Mouse (Mus musculus): ENCODE data around the gene Rnf17.

Rnf17 gene

GRCm38 (mm10) chr14:56402311-56403071, at the start of gene Rnf17:
Gene Rnf17, plus strand, starts transcription at chr14:56402581.
- DNase-seq = no peak

DNA sequence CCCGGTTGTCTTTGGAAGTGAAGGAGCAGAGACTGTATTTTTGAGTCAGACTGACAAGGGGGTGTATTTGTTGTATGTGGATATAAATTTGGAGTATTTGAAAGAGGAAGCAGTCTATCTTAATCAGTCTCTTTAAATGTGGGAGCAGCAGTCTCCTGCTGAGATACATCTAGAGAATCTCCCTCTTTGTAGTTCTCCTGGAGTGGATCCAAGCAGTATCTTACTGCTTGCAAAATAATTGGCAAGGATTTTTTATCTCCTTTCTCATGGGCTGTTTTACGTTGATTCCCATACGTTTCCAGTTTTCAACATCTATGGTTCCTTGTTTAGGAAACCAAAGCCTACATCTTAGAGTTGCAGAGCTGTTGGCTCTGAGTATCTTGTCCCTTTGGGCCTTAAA, 47.6 kb upstream of the Rnf17 start:
- DNase-seq = no peak

- no peak for DNase-seq
These were observed 47.0 kb upstream of the Rnf17 start for GRCm38 (mm10) chr14:56355396-56355795.

DNA sequence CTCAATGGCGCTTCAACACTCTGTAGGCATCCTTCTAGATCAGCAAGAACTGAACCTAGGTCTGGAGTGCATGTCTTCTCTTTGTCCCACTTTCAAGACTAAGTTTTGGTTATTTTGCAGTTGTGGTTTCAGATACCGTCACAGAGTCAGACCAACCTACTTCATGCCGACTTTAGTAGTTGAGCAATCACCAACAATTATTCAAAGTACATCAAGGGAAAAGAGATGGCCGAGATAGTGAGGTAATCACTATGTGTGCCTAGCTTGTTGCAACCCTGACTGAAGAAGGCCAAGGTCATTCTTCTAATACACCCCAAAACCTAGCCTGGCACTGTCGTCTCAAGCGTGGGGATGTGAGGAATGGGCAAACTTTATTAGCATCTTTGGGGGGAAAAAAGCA, 46.2 kb upstream of the Rnf17 start:
- no peak for DNase-seq

DNA sequence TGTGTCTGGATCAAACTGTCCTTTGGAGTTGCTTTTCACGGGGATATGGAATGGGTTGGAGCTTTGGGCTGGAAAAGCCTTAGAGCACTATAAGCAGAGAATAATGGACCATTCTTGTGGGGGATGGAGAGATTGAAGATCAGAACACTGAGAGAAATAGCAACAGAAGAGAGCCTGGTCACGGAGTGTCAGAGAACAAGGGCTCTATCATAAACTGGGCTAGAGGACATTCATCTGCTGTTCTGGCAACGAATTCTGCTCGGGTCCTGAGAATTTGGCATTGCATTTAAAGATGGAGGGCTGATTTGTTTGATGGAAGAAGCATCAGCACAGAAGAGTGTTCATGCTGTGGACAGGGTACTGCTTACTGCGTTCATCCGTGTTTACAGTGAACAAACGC, 44.0 kb upstream of the Rnf17 start:
- DNase-seq = no peak

- no peak for DNase-seq
These were observed 43.2 kb upstream of the Rnf17 start for GRCm38 (mm10) chr14:56359131-56359530.

DNA sequence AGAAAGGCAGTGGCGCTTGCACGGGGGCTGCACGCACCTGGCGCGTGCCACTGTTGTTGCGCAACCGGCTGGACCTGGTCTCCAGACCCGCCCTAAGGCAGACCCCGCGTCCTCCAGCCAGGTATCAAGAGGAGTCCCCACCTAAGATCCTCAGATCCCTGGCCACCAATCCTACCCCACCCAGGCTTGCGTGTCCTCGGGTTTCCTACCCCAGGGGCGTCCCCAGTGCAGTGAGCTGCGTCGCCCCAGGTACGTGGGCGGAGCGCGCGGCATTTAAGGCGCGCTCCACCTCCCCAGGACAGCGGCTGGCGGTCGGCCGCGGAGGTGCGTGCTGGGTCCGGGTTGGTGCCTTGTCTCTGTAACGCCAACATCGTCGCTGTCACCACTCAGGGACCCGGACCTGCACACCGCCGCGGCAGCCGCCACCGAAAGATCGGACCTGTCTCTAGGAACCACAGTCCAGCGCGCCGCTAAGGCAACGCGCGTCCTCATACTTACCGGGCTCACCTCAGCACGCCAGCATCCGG, 37.6 kb upstream of the Rnf17 start, which contains the start of gene Atp12a:
Gene Atp12a, plus strand, starts transcription at position 358 of the 527 bp plus-strand sequence.
- DNase-seq = peak; percentile 12

DNA sequence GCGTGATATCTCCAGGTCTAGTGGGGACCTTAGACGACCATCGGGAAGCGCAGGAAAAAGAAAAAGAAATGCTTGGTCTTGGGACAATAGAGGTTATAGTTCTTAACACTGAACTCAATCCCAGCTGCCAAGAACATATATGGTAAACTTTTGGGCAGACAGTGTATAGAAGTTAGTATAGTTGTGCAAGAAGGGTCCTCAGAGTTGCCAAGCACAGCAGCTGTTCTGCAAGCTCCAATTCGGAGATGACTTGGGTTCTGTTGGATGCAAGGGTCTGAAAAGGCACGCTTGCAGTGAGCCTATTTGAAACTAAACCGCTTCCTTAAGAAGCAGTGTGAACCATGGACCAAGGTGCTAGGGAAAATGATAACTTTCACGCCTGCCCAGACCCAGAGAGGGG, 37.1 kb upstream of the Rnf17 start:
- DNase-seq = no peak

- DNase-seq = peak; percentile 69
These were observed 35.7 kb upstream of the Rnf17 start for GRCm38 (mm10) chr14:56366712-56367111.

DNA sequence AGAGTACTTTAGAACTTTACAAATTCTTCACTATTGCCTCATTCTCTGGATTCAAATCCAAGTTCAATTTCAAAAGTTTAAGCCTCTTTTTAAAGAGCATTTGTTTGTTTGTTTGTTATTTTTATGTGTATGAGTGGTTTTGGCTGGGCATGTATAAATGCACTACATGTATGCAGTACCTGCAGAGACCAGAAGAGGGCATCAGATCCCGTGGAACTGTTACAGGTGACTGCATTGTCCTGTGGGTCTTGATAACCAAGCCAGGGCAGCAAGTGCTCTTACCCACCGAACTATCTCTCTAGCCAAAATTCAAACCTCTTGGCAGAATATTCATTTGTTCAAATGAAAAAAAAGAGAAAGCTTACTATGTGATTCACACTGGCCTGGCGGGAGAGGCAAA, 33.5 kb upstream of the Rnf17 start:
- peak; percentile 29 for DNase-seq

DNA sequence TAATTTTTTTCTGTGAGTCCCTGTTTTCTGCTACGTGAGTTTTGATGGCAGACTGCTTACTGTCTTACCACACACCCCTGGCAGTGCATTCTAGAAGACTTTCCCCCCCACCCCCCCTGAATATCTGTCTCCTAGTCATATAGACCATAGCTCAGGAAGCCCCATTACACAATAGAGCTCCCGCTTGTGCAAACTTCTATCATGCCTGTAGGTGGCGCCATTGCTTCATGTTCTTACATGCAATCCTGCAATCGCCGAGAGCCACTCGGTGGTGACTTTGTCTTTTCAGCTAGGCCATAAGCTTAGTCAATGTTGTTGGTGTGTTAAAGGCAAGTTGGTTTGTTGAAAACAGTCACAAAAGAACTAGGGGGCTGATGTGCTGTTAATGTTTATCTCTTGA, 26.6 kb upstream of the Rnf17 start:
- peak; percentile 86 for DNase-seq

- DNase-seq = no peak
These were observed 24.6 kb upstream of the Rnf17 start for GRCm38 (mm10) chr14:56377745-56378144.

DNA sequence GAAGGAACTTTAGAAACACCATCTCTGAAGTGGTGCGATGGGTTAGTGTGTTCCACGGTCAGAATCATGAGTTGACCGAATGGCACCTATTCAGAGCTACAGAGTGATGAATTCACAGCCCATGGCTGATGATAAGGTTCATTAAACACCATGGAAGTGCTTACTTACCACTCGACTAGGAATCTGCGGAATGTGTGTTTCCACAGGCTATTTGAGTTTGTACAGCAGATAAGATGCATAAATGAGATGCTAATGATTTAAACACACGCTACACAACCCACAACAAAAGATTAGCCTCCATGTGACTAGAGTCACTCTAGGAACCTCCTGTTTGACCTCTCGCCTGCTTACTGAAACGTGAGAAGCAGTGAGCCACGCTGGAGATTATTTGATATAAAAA, 23.0 kb upstream of the Rnf17 start:
- peak; percentile 27 for DNase-seq

GRCm38 (mm10) chr14:56382366-56382765, 20.0 kb upstream of the Rnf17 start:
- no peak for DNase-seq

GRCm38 (mm10) chr14:56390247-56390646, 12.1 kb upstream of the Rnf17 start:
- no peak for DNase-seq

- peak; percentile 32 for DNase-seq
These were observed 8.6 kb upstream of the Rnf17 start for GRCm38 (mm10) chr14:56393704-56394312.

- DNase-seq = peak; percentile 52
These were observed 4.4 kb upstream of the Rnf17 start for GRCm38 (mm10) chr14:56398001-56398400.

DNA sequence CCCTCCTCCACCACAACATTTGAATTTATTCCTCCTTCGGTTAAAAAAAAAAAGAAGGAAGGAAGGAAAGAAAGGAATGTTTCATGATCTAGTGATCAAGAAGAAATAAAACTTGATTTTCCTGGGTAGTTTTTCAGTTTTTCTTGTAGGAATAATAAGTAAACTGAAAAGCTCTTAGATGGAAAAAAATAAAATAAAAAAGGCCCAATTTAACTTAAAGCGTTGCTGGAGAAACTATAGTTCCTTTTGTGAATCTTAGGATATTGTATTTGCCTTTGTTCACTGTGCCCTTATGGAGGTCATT, 643 bp downstream of the Rnf17 start:
- no peak for DNase-seq

DNA sequence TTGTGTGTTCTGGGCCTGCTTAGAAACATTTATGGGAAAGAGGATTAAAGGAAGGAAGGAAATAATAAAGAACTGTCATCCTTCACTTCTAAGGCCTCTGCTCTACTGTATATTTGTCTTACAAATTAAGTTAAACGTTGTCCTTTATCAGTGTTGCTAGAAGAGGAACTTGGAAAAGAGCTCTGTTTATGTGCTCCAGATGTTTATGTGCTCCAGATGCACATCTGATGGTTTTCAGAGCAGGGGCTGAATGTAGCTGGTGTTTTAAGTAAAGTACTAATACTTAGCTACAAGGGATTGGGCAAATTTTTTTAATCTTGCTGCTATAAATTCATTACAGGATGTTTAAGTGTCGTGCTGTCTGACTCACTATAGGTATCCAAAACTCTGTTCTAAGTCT, 59.7 kb downstream of the Rnf17 start:
- DNase-seq = no peak

DNA sequence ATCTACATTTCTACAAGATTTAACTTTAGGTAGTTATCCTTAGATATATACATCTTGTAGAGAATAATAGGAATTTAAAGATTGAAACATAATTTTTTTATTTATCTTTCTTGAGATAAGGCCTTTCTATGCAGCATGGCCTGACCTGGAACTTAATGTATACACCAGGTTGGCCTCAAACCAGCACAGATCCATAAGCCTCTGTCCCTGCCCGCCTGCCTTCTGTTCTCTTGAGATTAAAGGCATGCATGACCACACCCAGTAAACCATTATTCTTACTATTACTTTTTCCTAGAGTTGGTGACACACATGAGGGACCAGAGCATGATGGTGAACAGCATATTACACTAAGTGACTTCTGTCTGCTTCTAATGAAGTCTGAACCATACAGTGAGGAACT, 60.3 kb downstream of the Rnf17 start:
- DNase-seq = no peak

- DNase-seq = peak; percentile 10
These were observed 65.8 kb downstream of the Rnf17 start for GRCm38 (mm10) chr14:56468145-56468544.

- DNase-seq = peak; percentile 4
These were observed 87.4 kb downstream of the Rnf17 start for GRCm38 (mm10) chr14:56489806-56490205.

DNA sequence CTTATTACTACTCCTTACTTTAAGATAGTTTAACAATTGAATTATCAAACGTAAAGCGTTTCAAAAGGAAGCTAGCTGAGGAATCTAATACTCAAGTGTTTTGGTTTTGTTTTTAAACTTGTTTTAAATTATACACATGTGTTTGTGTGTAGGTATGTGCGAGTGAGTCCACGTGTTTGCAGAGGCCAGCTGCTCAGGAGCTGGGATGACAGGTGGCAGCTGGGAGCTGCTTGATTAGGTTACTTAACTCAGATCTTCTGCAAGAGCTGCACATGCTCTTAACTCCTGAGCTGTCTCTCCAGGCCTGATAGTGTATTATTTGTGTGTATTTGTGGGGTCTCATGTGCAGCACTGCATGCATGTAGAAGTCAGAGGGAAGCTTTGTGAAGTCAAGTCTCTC, 100.0 kb downstream of the Rnf17 start:
- DNase-seq = no peak

- no peak for DNase-seq
These were observed 104.4 kb downstream of the Rnf17 start for GRCm38 (mm10) chr14:56506743-56507142.

DNA sequence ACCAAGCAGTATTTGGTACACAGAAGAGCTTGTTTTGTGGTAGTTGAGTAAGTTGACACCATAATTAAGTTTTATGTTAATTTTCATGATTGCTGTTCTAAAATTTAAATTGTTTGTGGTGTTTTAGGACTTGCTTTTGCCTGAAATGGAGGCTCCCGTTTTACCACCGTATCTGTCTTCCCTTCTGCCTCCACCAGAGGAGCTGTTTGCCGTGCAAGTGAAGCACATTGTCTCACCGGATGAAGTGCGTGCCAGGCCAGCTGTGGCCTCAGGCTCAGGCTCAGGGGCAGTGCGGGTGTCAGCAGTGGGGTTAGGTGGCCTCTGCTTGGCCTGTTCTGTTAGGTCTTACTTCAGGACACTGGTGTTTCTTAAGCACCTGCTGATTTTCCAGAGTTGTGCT, 109.7 kb downstream of the Rnf17 start:
- DNase-seq = peak; percentile 2

All from kidney, postnatal 14 days (tissue).